Mouse (Mus musculus) urinary bladder, adult 18-20 months (tissue): ENCODE results near the gene Gfpt1.
A peak's percentile ranks its signal among the peaks of the same experiment; 100 is the strongest.
"Not testable (repeated sequence)": the region's sequence is repeated elsewhere in the genome, so short reads cannot be mapped to it uniquely, and the experiment has no call there.

Source experiments
- DNase-seq, 2 experiments: peaks; one replicate each; pipeline ENCODE4 v3.0.0; 2022; ENCODE audit warnings: low spot score in 2 of 2, mixed read lengths in 2 of 2

The Gfpt1 gene

GRCm38 (mm10) chr6:87042337-87043130, at the start of gene Gfpt1:
Gene Gfpt1, plus strand, starts transcription at chr6:87042846.
- peak; percentile 86 to 95 for DNase-seq

DNA sequence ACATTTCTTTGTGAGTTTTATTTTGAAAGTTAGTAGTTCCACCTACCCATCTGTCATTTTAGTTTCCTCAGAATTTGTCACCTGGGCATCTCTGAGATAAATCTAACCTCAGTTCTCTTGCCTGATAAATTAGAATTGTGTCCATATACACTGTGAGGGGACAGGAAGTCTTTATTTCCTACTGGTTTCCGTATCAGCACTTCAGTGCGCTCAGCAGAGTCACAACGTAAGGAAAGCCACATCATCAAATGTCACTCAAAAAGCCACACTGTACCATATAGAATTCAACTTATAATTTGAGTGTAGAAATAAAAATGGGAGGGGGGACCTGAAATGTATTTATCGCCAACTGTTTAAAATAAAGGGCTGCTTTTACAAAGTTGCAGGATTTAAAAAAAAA, 48.4 kb upstream of the Gfpt1 start:
- DNase-seq: no peak

- no peak for DNase-seq
Measured at GRCm38 (mm10) chr6:86996629-86997307, 45.9 kb upstream of the Gfpt1 start.

DNA sequence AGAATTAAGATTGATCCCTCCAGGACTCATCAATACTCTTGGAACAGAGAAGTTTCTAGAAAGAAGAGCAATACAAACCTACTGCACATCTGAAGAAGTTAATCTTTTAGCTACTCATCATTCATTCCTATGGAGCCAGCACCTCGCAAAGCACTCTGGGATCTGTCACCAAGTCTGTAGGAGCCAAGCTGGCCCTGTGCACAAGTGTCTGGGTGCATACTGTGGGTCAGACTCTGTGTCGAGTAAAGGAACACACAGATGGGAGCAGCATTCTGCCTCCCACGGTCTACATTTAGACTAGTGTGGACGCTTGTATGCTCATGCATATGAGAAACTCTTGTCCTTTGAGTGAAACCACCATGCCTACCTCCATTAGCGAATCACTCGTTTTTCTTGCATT, 45.3 kb upstream of the Gfpt1 start:
- DNase-seq: no peak

DNA sequence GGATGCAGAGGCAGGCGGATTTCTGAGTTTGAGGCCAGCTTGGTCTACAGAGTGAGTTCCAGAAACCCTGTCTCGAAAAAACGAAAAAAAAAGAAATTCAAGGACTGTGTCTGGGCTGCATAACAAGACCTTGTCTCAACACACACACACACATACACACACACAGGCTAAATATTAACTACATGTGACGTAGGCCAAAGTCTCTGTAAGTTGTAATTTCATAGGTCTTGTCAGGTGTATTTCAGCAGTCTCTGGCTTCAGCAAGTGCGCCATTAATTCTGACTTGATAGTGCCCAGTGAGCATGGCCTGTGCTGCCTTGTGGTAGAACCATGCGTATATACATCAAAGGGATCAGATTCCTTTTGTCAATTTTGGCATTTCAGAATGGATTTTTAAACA, 40.7 kb upstream of the Gfpt1 start:
- DNase-seq: no peak

GRCm38 (mm10) chr6:87002521-87003055, 40.1 kb upstream of the Gfpt1 start:
- peak; percentile 57 to 76 for DNase-seq

GRCm38 (mm10) chr6:87004099-87004498, 38.5 kb upstream of the Gfpt1 start:
- DNase-seq: no peak

DNA sequence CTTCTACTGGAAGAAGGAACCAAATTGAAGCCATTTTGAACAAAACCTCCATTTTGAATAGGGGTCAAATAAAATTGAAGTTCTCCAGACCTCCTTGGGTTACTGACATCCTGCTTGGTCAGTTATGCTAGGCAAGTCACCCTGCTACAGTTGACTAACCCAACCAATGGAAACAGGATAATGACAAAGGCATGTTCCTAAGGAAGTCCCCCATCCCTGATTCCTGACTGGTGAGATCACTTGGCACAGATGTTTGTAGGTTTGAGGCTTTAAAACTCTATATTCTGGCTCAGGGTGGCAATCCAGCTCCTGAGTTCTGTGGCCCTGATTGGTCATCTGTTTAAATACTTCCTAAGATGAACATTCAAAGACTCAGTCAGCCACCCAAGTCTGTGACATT, 37.1 kb upstream of the Gfpt1 start:
- no peak for DNase-seq

DNA sequence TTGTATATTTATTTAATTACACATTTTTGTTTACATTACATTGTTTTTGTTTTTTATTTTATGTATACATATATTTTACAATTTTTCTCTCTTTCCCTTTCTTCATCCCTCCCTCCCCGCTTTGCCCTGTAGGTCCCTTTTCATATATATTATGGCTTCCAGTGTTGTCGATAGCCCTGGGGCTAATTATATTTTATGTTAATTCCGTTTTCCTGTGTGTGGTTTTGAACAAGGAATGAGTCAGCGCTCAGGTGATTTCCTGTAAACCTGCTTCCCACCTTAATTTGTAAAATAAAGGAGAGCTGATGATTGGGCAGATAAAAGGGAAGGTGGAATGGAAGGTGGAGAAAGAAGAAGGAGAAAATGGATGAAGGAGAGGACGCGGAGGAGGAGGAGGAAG, 33.8 kb upstream of the Gfpt1 start, which contains the start of gene Nfu1:
TSS of gene Nfu1 (plus strand) at position 350 of the 400 bp plus-strand sequence.
- DNase-seq: no peak

DNA sequence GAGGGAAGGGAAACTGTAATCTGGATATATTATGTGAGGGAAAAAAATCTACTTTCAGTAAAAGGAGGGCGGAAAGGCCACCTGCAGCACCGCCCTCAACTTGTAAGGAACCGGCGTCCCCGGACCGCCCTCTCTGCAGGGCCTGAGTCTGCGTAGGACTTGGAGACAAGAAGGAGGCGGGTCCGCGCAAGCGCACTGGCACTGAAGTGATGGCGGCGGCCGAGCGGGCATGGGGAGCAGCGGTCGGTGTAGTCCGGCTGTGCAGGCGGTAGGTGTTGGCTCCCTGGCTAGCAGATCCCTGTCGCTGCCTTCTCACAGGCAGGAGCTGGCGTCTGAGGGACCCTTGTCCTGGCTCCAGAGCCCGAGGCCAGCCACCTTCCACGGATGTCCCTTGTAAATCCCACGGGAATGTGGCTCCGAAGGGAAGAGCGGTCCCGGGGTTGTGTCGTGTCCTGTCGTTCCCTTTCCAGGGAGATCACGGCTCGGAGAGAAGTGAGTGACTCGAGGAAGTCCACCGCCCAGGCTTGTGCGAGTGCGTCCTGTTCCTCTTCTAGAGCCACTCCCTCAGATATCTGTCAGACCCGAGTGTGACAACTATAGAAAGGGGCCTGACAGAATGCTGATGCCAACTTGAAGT, 32.8 kb upstream of the Gfpt1 start:
- DNase-seq: peak; percentile 92 to 93

GRCm38 (mm10) chr6:87016916-87017315, 25.7 kb upstream of the Gfpt1 start:
- no peak for DNase-seq

DNA sequence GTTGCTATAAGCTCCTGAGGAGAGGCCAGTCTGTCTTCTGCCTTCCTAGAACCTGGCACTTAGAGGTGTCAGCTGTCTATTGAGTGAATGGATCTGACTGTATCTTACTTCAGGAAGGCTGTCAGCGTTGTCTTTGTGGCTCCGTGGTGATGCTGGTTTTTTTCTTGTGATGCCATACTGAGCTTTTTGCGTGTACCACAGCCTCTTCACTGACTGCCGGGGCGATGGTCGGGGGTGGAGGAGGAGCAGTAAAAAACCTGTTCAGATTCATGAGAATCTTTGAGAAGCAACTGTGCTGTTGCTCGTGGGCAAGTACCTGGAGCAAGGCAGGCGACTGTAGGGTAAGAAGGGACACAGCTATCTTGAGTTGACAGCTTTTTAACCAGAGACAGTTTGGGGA, 23.8 kb upstream of the Gfpt1 start:
- no peak for DNase-seq

DNA sequence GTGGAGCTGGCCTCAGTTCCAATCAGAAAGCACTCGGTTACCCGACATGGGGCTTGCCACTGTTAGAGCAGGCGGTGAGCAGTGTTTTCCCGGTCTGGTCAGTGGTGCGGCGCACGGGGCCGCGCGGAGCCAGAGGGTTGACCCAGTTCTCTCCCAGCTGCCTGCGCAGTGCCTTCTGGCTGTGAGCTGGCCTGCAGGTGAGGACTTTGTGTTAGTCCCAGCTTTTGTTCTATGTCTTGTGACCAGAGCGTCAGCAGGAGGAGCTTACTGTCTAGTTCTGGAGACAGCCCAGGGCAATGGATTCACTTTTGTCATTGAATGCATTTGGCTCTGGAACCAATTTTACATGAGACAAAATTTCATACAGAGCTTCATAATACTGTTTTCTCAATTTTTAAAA, 20.9 kb upstream of the Gfpt1 start:
- DNase-seq: no peak

DNA sequence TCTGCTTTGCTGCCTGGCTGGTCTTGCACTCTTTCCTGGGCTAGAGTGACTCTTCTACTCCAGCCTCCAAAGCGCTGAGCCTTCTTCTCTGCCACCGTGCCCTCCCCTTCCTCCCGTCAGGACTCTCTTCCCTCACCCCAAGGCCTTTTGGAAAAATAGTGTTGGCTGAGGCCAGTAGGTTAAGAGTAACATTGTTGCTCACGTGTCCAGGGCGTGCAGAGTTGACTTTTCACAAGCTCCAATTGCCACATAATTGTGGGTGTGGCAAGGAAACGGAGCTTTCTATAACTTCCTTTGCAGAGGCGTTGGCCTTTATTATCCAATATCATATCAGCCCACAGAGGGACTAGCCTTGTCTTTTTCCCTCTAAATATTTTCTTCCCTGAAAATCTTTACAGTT, 15.7 kb upstream of the Gfpt1 start:
- peak in 1 of 2 experiments; percentile 26 for DNase-seq

- no peak for DNase-seq
Measured at GRCm38 (mm10) chr6:87028881-87029280, 13.8 kb upstream of the Gfpt1 start.

- DNase-seq: not testable (repeated sequence)
Measured at GRCm38 (mm10) chr6:87031310-87031709, 11.3 kb upstream of the Gfpt1 start.

DNA sequence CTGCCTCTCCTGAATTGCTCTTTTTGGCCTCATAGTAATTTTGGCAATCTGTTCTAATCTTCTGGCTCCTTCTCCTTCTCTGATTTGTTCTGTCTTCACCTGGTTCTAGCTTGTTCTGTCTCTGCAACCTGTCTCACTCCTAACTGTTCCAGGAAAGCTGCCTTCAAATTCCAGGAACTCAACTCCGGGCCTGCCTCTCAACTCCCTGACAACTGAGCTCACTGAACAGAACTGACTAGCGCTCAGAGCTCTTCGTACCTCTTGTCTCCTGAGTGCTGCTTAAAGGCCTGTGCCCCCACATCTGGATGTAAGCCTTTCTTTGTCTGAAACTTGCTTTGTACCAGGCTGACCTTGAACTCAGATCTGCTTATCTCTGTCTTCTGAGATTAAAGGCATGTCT, 10.2 kb upstream of the Gfpt1 start:
- DNase-seq: no peak

DNA sequence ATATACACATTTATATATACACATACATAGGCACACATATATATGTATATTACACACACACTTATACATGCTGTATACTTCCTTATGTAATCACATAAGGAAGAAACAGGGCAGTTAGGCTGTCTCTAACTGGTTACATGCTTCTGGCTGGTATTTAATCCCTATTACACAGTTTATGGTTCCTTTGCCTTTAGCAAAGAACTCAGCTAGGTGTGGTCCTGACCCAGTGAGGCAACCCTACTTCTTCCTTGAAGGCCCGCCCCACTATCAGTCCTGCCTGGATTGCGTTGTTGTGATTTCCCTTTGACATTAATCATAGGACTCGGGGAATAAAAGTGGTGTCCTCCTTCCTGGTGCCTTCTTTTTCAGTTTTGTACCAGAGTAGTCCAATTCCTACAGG, 8.3 kb upstream of the Gfpt1 start:
- DNase-seq: no peak

GRCm38 (mm10) chr6:87037826-87038620, 4.6 kb upstream of the Gfpt1 start:
- no peak for DNase-seq

DNA sequence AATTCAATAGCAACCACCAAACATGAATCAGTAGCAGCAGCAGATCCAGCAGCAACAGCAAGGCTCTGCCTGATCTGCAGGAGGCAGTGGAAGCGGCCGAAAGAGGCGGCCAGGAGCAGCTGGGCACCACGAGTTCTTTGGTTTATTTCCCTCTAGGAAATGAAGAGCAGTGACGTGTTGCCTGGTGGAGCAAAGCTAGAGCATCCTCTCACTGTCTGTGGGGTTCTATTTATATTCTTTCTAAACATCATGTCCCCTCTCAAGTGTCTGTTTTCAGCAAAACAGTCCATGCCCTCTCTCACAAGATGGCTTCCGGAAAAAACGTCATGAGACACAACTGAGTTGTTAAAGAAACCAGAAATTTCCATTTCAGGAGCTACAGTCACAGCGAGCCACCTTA, 3.5 kb upstream of the Gfpt1 start:
- DNase-seq: no peak

DNA sequence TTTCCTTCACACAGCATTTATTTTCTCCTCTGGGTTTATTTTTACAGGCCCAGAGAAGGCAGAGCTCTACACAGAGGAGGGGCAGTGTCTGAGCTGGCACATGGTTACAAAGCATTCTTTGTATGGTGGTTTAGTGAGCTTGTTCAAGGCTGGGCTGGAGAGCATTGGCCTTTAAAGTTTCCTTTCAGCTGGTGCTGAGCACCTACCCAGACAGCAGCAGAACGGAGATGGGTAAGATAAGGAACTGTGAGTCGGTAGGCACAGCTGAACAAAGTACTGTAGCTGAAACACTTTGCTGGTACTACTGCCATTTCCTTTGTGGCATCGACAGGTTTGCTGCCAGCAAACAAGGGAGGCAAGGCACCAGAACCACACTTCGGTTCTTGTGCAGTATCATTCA, 1.7 kb upstream of the Gfpt1 start:
- DNase-seq: no peak

GRCm38 (mm10) chr6:87041431-87041830, 1.2 kb upstream of the Gfpt1 start:
- DNase-seq: no peak
